Mouse (Mus musculus) limb, embryonic 10.5 days (tissue): ENCODE measurements around the gene Bean1. TPM values are rescaled to one million over a fixed set of nuclear protein-coding genes. Genes with fewer than 3 reads are reported as not detected.
"Not testable (repeated sequence)": the region's sequence is repeated elsewhere in the genome, so short reads cannot be mapped to it uniquely, and the experiment has no call there.

Experiments used
- DNase-seq: peaks from one replicate; pipeline ENCODE4 v3.0.0-alpha.2; 2017; ENCODE audit warnings: low spot score
- H3K27ac ChIP-seq: fragments of 300-500 bp; sonication (generic); 2 replicates; pipeline ENCODE4 v1.5.1; 2016; ENCODE audit warnings: mild to moderate bottlenecking
- H3K27me3 ChIP-seq: fragments of 300-500 bp; sonication (generic); 2 replicates; pipeline ENCODE4 v1.6.1; 2016; ENCODE audit warnings: low read depth, mild to moderate bottlenecking; ENCODE audit not compliant: poor library complexity, severe bottlenecking
- H3K36me3 ChIP-seq: fragments of 300-500 bp; sonication (generic); 2 replicates; pipeline ENCODE4 v1.6.1; 2016; ENCODE audit warnings: mild to moderate bottlenecking, moderate library complexity
- H3K4me1 ChIP-seq: fragments of 300-500 bp; sonication (generic); 2 replicates; pipeline ENCODE4 v1.6.1; 2016
- H3K4me3 ChIP-seq: fragments of 300-500 bp; sonication (generic); 2 replicates; pipeline ENCODE4 v1.5.1; 2016; ENCODE audit warnings: mild to moderate bottlenecking, moderate library complexity
- H3K9me3 ChIP-seq: fragments of 300-500 bp; sonication (generic); replicated peaks from 2 replicates; pipeline ENCODE4 v1.6.1; 2016; ENCODE audit warnings: mild to moderate bottlenecking
- WGBS: fragments of 180-500 bp; shearing (Covaris S2); methylation state at CpG from one replicate; pipeline ENCODE4 v1.1.7; 2016; 5-methylcytosine and 5-hydroxymethylcytosine counted together
- polyA plus RNA-seq: library from polyadenylated mRNA; unstranded; fragments of >200 nt; fragmentation: Nextera tagmentation; extraction: Ambion mirVana; gene quantifications from 2 replicates; pipeline ENCODE4 v1.2.1, GENCODE M21; 2016

Bean1 gene
- polyA plus RNA-seq, 1 experiment from 2014 or later = 0.23 TPM

GRCm38 (mm10) chr8:104251461-104251860 is 81.2 kb downstream of the Bean1 start:
- peak; percentile 48 for DNase-seq
- Histone ChIP-seq H3K27me3 (no peaks in the 10 kb centered on the region), H3K4me1 (peaks cover 24% of the 10 kb centered on the region), H3K36me3 (no peaks in the 10 kb centered on the region), H3K4me3 (peak overlapping the region; percentile 76), H3K27ac (peak overlapping the region; percentile 93), H3K9me3 (no peaks in the 10 kb centered on the region)
- 0% methylated on average over 7 of the region's 7 CpGs for WGBS

DNA sequence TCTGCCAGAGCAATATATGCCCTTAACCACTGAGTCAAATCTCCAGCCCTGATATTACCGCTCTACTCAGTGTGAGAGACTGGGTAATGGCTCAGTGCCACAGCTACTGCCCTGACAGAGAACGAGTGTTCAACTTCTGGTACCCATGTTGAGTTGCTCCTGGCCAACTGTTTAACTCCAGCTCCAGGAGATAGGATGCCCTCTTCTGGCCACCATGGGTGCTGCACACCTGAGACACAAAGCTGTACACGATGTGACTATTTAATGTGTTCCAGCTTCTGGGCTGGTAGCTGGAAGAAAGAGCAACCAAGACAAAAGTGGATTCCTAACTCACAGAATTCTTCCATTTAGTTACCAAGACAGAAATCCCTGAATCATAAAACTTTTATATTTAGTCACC is 82.8 kb downstream of the Bean1 start:
- peak; percentile 35 for DNase-seq
- Histone ChIP-seq H3K27ac (no peak overlapping the region), H3K27me3 (no peaks in the 10 kb centered on the region), H3K4me1 (peaks cover 12% of the 10 kb centered on the region), H3K9me3 (no peaks in the 10 kb centered on the region), H3K4me3 (no peak overlapping the region), H3K36me3 (peaks cover 9% of the 10 kb centered on the region)
- 90% methylated on average over 3 of the region's 3 CpGs for WGBS

- not testable (repeated sequence) for H3K9me3 ChIP-seq, H3K27ac ChIP-seq, DNase-seq, H3K27me3 ChIP-seq, H3K4me3 ChIP-seq, H3K4me1 ChIP-seq
- peaks cover 62% of the 10 kb centered on the region for H3K36me3 ChIP-seq
- 96% methylated on average over 5 of the region's 5 CpGs for WGBS
Measured at GRCm38 (mm10) chr8:104261802-104262201, 91.6 kb downstream of the Bean1 start.

DNA sequence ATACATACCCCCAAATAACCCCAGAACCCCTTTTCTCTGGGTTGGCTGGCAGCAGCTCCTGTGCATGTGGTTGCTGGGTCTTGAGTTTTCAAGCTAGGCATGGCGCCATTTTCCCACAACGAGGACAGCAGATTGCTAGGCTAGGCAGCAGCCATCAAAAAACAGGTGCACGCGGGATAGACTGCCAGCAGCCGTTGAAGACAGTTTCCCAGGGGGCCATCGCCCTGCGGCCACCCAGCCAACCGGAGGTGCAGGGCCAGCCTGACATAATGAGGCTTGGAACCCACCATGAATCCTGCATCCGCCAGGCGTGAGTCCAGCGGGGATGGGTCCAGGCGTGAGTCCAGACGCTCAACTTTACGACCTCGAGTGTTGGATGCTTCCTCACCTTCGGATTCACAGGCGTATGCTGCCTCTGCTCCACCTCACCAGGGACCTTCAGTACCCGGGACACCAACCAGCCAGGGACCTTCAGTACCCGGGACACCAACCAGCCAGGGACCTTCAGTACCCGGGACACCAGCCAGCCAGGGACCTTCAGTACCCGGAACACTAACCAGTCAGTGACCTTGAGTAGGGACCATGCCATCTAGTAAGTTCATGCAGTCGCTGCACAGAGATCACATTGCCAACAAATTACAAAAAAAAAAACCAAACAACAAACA is 94.2 kb downstream of the Bean1 start:
- DNase-seq, H3K27ac ChIP-seq, H3K27me3 ChIP-seq, H3K4me1 ChIP-seq, H3K4me3 ChIP-seq, H3K9me3 ChIP-seq: not testable (repeated sequence)
- 97% methylated on average over 22 of the region's 22 CpGs for WGBS
- peaks cover 39% of the 10 kb centered on the region for H3K36me3 ChIP-seq

- Histone ChIP-seq H3K27ac (no peak overlapping the region), H3K4me3 (no peak overlapping the region), H3K27me3 (no peaks in the 10 kb centered on the region), H3K9me3 (no peaks in the 10 kb centered on the region), H3K4me1 (no peaks in the 10 kb centered on the region), H3K36me3 (peaks cover 18% of the 10 kb centered on the region)
- no peak for DNase-seq
Measured at GRCm38 (mm10) chr8:104268368-104268767, 98.1 kb downstream of the Bean1 start.

Other genes starting within 250 kb of the Bean1 start
- 17.5 and 19.8 TPM in 2 replicates for gene Cdh5, start 68.8 kb upstream of the Bean1 start, polyA plus RNA-seq
- 20.5 and 22.0 TPM in 2 replicates for gene Tk2, start 78.1 kb downstream of the Bean1 start, polyA plus RNA-seq
- gene Cklf, start 80.4 kb downstream of the Bean1 start, polyA plus RNA-seq = 38.3 and 43.5 TPM in 2 replicates
- not detected in 2 replicates for gene Cmtm2a, start 122.7 kb downstream of the Bean1 start, polyA plus RNA-seq
- not detected in 2 replicates for gene Gm45711, start 139.6 kb downstream of the Bean1 start, polyA plus RNA-seq
- not detected in 2 replicates for gene Cmtm1, start 139.7 kb downstream of the Bean1 start, polyA plus RNA-seq
- gene Gm11020, start 151.1 kb downstream of the Bean1 start, polyA plus RNA-seq = not detected in 2 replicates
- not detected in 2 replicates for gene Cmtm2b, start 151.8 kb downstream of the Bean1 start, polyA plus RNA-seq
- 63.2 and 65.4 TPM in 2 replicates for gene Cmtm3, start 169.0 kb downstream of the Bean1 start, polyA plus RNA-seq
- gene Cmtm4, start 225.4 kb downstream of the Bean1 start, polyA plus RNA-seq = 1.8 and 2.3 TPM in 2 replicates